Mouse (Mus musculus) small intestine, adult 2 months (tissue): ENCODE measurements around the gene Pkib.

Experiments
- CTCF ChIP-seq: fragments of 200-500 bp; IDR thresholded peaks from 2 replicates; pipeline ENCODE4 v1.5.1; 2012; ENCODE audit warnings: low read depth, mild to moderate bottlenecking, control low read depth, inconsistent platforms, low read length, moderate library complexity, mixed read lengths; ENCODE audit not compliant: insufficient replicate concordance, insufficient read length; ENCODE audit errors: extremely low read depth
- POLR2A ChIP-seq: fragments of 200-500 bp; IDR thresholded peaks from 2 replicates; pipeline ENCODE4 v1.6.1; 2012; ENCODE audit warnings: low read depth, mild to moderate bottlenecking, control low read depth, inconsistent platforms, low read length, moderate library complexity

GRCm38 (mm10) chr10:57627773-57628172 is 4.0 kb upstream of the Pkib start:
- TF ChIP-seq CTCF: no peak
- TF ChIP-seq POLR2A: no peak
